Mouse (Mus musculus): ENCODE measurements around the gene Misp.

GRCm38 (mm10) chr10:79854801-79855541, 34.2 kb downstream of the Misp start:
- TF ChIP-seq POLR2A (IDR thresholded peaks at IDR 0.05; ENCODE audit: low read depth, low read length), result no peak
- TF ChIP-seq JUND (conservative IDR thresholded peaks at IDR 0.05; ENCODE audit: low read depth, low read length), result no peak
- TF ChIP-seq TCF12 (IDR thresholded peaks at IDR 0.05; ENCODE audit: low read depth, low read length), result no peak; the same call in 1 of the 2 replicates
- no peak for TF ChIP-seq E2F4 (IDR thresholded peaks at IDR 0.05; ENCODE audit: insufficient replicate concordance, low read depth, low read length)
- peak; percentile 74 for TF ChIP-seq SIN3A (IDR thresholded peaks at IDR 0.05; ENCODE audit: low read length)
- TF ChIP-seq MAZ (IDR thresholded peaks at IDR 0.05; ENCODE audit: low read depth, low read length), result no peak; the same call in 1 of the 2 replicates
- no peak for TF ChIP-seq MAX (IDR thresholded peaks at IDR 0.05; ENCODE audit: low read length)
- no peak for TF ChIP-seq ZC3H11A (IDR thresholded peaks at IDR 0.05; ENCODE audit: low read depth, low read length)

Data from CH12.LX (cell line).